Mouse (Mus musculus) kidney, adult 2 months (tissue): ENCODE results near the gene Abcd1. TPM values are rescaled to one million over a fixed set of nuclear protein-coding genes. Genes with fewer than 3 reads are reported as not detected.

Experiments used
- DNase-seq: peaks from one replicate; pipeline ENCODE4 v3.0.0; 2021
- H3K27ac ChIP-seq: fragments of 200-500 bp; 2 replicates; pipeline ENCODE4 v1.5.1; 2012; ENCODE audit warnings: low read depth, low read length, control low read depth, inconsistent platforms; ENCODE audit not compliant: insufficient read depth
- H3K27me3 ChIP-seq: fragments of 200-500 bp; replicated peaks from 2 replicates; pipeline ENCODE4 v1.6.1; 2012; ENCODE audit warnings: mild to moderate bottlenecking, moderate library complexity, low read length, inconsistent platforms; ENCODE audit not compliant: control insufficient read depth, insufficient read depth
- H3K36me3 ChIP-seq: fragments of 200-500 bp; 2 replicates; pipeline ENCODE4 v1.6.1; 2012; ENCODE audit warnings: mild to moderate bottlenecking, moderate library complexity, low read length, inconsistent platforms; ENCODE audit not compliant: control insufficient read depth, insufficient read depth
- H3K4me1 ChIP-seq: fragments of 200-500 bp; 2 replicates; pipeline ENCODE4 v1.6.1; 2011; ENCODE audit warnings: low read length; ENCODE audit not compliant: control insufficient read depth, insufficient read depth
- H3K4me3 ChIP-seq: fragments of 200-500 bp; 2 replicates; pipeline ENCODE4 v1.5.1; 2011; ENCODE audit warnings: mild to moderate bottlenecking, low read depth, low read length, control low read depth; ENCODE audit not compliant: insufficient read depth
- CTCF ChIP-seq: fragments of 200-500 bp; conservative IDR thresholded peaks from 2 replicates; pipeline ENCODE4 v1.5.1; 2011; ENCODE audit warnings: low read depth, mild to moderate bottlenecking, control low read depth, low read length, moderate library complexity, mixed read lengths; ENCODE audit not compliant: insufficient read depth, insufficient read length
- POLR2A ChIP-seq: fragments of 200-500 bp; IDR thresholded peaks from one replicate; pipeline ENCODE4 v1.6.1; 2011; ENCODE audit warnings: low read depth, low read length, control low read depth
- WGBS: fragments of 180-500 bp; shearing (Covaris S2); methylation state at CpG from one replicate; pipeline ENCODE4 v1.1.7; 2018; 5-methylcytosine and 5-hydroxymethylcytosine counted together
- polyA plus RNA-seq: library from polyadenylated mRNA; depleted of rRNA; stranded (reverse); fragments of >200 nt; gene quantifications from 2 replicates; pipeline ENCODE4 v1.2.3, GENCODE M21; 2012; rRNA removed

The Abcd1 gene
- 20.0 and 20.2 TPM in 2 replicates for polyA plus RNA-seq

GRCm38 (mm10) chrX:73716109-73716661, at the start of gene Abcd1, which contains the start of gene Bcap31:
TSS of gene Abcd1 (plus strand) at chrX:73716597.
TSS of gene Bcap31 (minus strand) at chrX:73716175.
- Histone ChIP-seq H3K4me1 (peaks cover 4% of the 10 kb centered on the region; the same call in 1 of the 2 replicates), H3K4me3 (peak within 1 kb of the TSS; percentile 83), H3K36me3 (no peaks in the 10 kb centered on the region), H3K27me3 (no peaks in the 10 kb centered on the region), H3K27ac (peak within 1 kb of the TSS; percentile 85)
- WGBS, result under 1% methylated on average over 22 of the region's 45 CpGs
- TF ChIP-seq CTCF, result no peak
- no peak for TF ChIP-seq POLR2A
- DNase-seq, result peak; percentile 98

DNA sequence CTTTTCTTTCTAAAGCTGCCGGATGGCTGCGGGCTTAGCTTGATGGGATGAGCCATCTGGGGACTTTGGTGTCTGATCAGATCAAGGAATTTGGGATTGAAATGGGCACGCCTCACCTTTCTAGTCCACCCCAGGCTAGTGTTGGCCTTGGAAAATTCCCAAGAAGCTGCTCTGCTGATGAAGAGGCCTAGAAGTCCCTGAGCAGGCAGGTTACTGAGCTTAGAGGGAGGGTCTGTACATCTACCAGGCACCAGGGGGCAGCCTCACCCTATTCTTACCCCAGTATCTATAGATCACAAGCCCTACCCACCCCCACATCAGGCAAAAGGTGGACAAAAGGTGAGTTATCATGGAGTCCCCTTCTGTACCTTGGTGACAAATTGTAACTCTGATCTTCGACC, 44.4 kb upstream of the Abcd1 start:
- H3K27ac ChIP-seq, result peak overlapping the region; percentile 90
- DNase-seq, result peak; percentile 56
- no peaks in the 10 kb centered on the region for H3K27me3 ChIP-seq
- H3K4me1 ChIP-seq, result peaks cover 8% of the 10 kb centered on the region; the same call in 1 of the 2 replicates
- TF ChIP-seq POLR2A (no peak), CTCF (no peak)
- no peaks in the 10 kb centered on the region for H3K36me3 ChIP-seq
- 39% methylated on average over 4 of the region's 4 CpGs for WGBS
- H3K4me3 ChIP-seq, result no peak overlapping the region

- DNase-seq, result peak; percentile 81
- no peak for TF ChIP-seq CTCF
- TF ChIP-seq POLR2A, result no peak
- Histone ChIP-seq H3K36me3 (no peaks in the 10 kb centered on the region), H3K4me1 (peaks cover 8% of the 10 kb centered on the region; the same call in 1 of the 2 replicates), H3K4me3 (peak within 1 kb of the TSS; percentile 96), H3K27ac (peak within 1 kb of the TSS; percentile 91), H3K27me3 (no peaks in the 10 kb centered on the region)
- WGBS, result 0% methylated on average over 33 of the region's 72 CpGs
These were observed 43.3 kb upstream of the Abcd1 start, which contains the start of gene Slc6a8 for GRCm38 (mm10) chrX:73672879-73673618. TSS of gene Slc6a8 (plus strand) at chrX:73673150.

DNA sequence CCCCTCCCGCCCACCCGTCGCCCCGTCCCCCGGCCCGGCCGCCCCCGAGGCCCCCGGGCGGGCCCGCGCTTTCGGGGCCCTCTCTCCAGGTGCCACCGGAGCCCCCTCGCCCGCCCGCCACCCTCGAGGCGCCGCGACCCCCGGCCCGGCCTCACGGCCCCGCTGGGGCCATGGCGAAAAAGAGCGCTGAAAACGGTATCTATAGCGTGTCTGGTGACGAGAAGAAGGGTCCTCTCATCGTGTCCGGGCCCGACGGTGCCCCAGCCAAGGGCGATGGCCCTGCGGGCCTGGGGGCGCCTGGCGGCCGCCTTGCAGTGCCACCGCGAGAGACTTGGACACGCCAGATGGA, 42.8 kb upstream of the Abcd1 start:
- Histone ChIP-seq H3K4me3 (peak overlapping the region; percentile 96), H3K27ac (peak overlapping the region; percentile 91)

GRCm38 (mm10) chrX:73673968-73674661, 42.3 kb upstream of the Abcd1 start:
- H3K4me3 ChIP-seq, result peak overlapping the region; percentile 96
- TF ChIP-seq CTCF (no peak), POLR2A (no peak)
- no peaks in the 10 kb centered on the region for H3K27me3 ChIP-seq
- no peaks in the 10 kb centered on the region for H3K36me3 ChIP-seq
- H3K27ac ChIP-seq, result peak overlapping the region; percentile 91
- 15% methylated on average over 20 of the region's 20 CpGs for WGBS
- H3K4me1 ChIP-seq, result peaks cover 8% of the 10 kb centered on the region; the same call in 1 of the 2 replicates
- peak; percentile 73 for DNase-seq

More for the DNA sequence above, 42.8 kb upstream of the Abcd1 start:
- TF ChIP-seq POLR2A (no peak), CTCF (no peak)
- H3K27me3 ChIP-seq, result no peaks in the 10 kb centered on the region
- 2% methylated on average over 32 of the region's 42 CpGs for WGBS
- no peak for DNase-seq
- no peaks in the 10 kb centered on the region for H3K36me3 ChIP-seq
- H3K4me1 ChIP-seq, result peaks cover 8% of the 10 kb centered on the region; the same call in 1 of the 2 replicates

GRCm38 (mm10) chrX:73675231-73675630, 41.2 kb upstream of the Abcd1 start:
- TF ChIP-seq POLR2A (no peak), CTCF (no peak)
- no peak overlapping the region for H3K27ac ChIP-seq
- peak overlapping the region; percentile 96 for H3K4me3 ChIP-seq
- 43% methylated on average over 2 of the region's 2 CpGs for WGBS
- H3K27me3 ChIP-seq, result no peaks in the 10 kb centered on the region
- DNase-seq, result no peak
- H3K4me1 ChIP-seq, result peaks cover 8% of the 10 kb centered on the region; the same call in 1 of the 2 replicates
- H3K36me3 ChIP-seq, result no peaks in the 10 kb centered on the region

DNA sequence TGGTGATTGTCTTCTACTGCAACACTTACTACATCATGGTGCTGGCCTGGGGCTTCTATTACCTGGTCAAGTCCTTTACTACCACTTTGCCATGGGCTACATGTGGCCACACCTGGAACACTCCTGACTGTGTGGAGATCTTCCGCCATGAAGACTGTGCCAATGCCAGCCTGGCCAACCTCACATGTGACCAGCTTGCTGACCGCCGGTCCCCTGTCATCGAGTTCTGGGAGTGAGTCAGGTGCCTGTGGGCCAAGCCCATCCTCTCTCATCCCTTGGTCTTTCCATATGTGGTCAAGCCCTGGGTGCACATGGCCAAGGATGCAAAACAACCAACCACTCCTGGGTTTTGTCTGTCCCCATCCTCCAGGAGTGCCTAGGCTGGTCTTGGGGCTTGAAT, 39.7 kb upstream of the Abcd1 start:
- TF ChIP-seq POLR2A, result no peak
- no peak for TF ChIP-seq CTCF
- Histone ChIP-seq H3K4me3 (no peak overlapping the region), H3K36me3 (no peaks in the 10 kb centered on the region; the same call in 1 of the 2 replicates), H3K4me1 (peaks cover 8% of the 10 kb centered on the region; the same call in 1 of the 2 replicates), H3K27ac (no peak overlapping the region), H3K27me3 (no peaks in the 10 kb centered on the region)
- 76% methylated on average over 4 of the region's 4 CpGs for WGBS
- DNase-seq, result no peak
